Mouse (Mus musculus) ovary, postnatal 36 days (tissue): ENCODE data around the gene Ntan1.
"Not testable (repeated sequence)": the region's sequence is repeated elsewhere in the genome, so short reads cannot be mapped to it uniquely, and the experiment has no call there.

ENCODE experiments used
- DNase-seq: peaks from one replicate; pipeline ENCODE4 v3.0.0; 2022; ENCODE audit warnings: low spot score, mixed read lengths

Ntan1 gene

DNA sequence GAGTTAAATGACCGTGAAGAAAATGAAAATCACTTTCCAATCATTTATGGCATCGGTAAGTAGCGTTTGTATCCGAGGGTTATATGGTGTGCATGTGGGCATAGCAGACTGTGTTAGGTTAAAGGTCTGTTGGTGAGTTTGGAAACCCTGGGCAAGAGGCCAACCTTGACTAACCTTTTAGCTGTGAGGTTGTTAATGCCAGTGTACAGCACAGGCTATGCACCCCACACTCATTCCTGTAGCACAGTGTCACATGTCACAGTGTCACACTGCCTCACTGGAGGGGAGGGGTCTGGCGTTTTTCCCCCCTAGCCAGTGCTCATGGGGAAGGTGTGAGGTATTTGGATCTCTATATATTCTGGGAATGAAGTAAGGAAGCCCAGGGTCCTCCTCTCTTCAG lies 13.0 kb downstream of the Ntan1 start:
- no peak for DNase-seq

DNA sequence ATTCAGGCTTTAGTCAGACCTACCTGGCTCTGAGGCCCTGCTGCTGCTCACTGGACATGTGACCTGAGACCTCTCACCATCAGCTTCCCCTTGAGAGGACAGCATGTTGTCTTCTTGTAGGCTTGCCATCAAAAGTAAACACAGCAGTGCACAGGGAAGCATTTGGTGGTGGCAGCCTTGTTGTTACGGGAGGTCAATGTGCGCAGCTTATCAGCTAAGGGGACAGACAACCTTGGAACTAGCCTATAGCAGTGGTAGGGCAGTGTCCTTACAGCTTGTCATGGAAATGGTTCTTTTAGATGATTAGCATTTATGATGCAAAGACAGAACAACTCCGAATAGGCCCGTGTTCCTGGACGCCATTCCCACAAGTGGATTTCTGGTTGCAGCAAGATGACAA lies 15.7 kb downstream of the Ntan1 start:
- no peak for DNase-seq

DNA sequence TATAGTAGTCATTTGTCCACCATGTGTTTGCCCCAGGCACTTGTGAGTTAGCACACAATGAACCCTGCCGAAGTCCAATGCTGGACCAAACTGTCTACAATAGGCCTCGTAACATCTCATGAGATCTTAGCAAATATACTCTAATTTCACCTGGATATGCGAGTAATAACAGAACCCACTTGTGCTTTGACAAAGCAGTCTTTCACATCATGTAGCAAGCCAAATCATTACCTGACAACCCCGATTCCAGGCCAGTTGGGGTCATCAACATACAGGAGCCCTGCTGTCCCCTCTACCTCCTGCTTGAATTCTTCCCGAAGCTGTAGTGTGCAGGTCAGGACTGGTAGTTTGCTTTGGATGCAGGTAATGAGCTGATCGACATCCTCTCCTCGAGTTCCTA lies 21.4 kb downstream of the Ntan1 start:
- no peak for DNase-seq

DNA sequence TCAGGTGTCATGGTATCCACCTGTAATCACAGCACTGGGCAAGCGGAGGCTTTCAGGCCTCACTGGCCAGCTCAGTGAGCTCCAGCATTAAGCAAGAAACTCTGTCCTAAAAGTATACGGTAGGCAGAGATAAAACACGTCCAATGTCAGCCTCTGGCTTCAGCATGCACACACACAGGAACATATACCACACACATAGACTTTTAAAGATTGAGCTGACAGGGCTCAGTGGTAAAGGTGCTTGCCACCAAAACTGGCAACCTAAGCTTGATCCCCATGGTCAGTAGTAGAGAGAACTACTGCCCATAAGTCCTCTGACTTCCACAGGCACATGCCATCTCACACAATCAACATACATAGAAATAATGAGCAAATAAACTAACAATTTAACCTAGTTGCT lies 22.3 kb downstream of the Ntan1 start:
- no peak for DNase-seq

DNA sequence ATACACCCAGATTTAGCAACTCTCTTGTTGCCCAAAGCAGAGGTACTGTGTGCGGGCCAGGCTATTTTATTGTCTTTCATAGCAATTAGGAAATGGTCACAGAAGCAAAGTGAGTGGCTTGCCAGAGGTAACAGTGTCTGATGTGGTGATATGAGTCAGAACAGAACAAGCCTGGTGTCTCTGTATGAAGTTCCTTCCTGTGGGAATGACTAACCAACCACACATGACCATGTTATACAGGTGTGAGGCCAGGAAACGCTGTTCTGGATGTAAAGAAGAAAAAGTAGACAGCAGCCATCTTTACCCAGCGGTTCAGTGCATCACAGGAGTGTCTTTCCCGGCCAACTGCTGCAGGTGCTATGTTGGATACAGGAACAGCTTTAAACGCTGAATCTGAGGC lies 26.4 kb downstream of the Ntan1 start:
- DNase-seq: no peak

DNA sequence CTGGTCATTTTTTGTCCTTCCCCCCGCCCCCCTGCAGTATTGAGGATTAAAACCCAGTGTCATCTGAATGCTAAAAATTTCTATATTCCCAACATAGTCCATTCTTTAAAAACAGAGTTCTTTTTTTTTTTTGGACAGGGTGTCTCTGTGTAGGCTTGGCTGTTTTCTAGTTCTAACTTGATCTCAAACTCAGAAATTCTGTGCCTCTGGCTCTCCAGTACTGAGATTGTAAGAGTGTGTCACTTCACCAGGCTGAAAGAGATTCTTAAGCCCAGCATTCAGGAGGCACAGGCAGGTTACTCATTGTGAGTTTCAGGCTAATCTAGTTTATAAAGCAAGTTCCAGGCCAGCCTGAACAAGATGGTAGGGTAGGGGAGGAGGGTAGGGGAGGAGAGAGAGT lies 28.0 kb downstream of the Ntan1 start:
- DNase-seq: no peak

DNA sequence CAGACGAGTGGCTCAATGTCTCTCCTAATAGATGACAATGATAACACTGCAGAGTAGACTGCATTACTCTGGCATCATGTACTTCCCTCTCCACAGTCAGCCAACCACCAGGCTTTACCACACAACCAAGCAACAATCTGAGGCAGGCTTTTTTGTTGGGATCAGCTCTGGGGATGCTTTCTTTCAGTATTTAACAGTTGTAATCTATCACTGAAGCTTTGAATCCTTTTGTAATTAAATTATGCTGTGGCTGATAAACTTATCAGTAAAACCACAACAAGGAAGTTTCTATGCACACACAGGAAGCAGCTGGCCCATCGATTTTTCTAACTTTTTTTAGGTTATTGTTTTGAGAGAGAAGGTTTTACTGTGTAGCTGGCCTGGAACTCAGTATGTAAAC lies 29.7 kb downstream of the Ntan1 start:
- no peak for DNase-seq

DNA sequence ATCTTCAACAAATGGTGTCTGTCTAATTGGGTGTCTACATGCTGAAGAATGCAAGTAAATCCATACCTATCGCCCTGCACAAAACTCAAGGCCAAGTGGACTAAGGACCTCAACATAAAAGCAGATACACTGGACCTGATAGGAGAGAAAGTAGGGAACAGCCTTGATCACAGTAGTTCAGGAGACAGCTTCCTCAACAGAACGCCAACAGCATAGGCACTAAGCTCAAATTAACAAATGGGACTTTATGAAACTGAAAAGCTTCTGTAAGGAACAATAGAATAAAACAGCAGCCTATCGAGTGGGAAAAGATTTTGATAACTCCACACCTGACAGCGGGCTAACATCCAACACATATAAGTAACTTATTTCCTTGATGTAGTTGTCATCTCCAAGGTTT lies 32.8 kb downstream of the Ntan1 start:
- DNase-seq: no peak

DNA sequence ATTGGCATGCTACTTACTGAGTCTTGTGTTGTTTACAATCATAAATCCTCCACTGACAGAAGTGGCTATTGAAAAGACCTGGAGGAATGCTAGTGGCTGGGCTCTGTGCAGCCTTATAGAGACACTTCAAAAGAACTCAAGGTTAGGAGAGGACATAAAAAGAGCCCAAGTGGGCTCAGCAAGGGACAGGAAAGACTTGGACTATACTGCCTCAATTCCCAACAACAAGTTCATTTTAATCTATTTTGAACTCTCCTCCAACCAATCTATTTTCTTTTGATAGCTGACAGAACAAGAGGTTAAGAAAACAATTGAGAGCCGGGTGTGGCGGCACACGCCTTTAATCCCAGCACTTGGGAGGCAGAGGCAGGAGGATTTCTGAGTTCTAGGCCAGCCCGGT lies 35.2 kb downstream of the Ntan1 start:
- DNase-seq: no peak

DNA sequence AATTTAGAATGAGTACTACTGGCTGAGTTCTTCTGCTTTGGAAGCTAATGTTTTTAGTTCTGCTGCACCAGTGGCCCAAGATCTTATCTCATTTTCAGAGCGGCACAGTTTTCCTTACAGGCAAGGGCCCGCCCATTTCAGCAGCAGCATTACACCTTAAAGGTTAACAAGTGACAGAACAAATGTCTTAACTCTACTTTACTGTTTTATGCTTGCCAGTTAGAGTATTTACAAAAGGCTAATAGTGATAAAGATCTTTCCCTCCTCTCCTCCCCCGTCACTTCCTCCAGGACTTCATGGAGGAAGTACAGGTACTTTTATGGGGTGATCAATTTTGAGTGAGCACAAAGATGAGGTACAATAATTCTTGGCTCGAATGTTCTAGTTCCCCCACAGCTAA lies 47.4 kb downstream of the Ntan1 start:
- no peak for DNase-seq

DNA sequence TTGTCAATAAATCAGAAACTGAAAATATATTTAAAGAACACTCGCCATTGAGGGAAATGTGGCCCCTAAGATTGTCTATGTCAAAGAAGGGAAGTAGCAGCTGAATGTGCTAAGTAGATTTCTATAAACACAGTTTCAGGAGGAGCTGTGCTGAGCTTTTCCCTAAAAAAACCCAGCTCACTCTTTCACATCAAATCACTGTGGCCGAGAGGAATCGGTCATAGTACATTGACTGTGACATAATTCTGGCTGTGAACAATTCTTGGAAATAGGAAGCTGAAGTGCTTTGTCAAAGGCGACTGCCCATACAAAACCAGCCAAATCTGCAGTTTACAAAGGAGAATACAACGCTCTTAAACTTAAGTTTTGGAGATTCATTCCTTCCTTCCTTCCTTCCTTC lies 48.0 kb downstream of the Ntan1 start:
- DNase-seq: no peak

DNA sequence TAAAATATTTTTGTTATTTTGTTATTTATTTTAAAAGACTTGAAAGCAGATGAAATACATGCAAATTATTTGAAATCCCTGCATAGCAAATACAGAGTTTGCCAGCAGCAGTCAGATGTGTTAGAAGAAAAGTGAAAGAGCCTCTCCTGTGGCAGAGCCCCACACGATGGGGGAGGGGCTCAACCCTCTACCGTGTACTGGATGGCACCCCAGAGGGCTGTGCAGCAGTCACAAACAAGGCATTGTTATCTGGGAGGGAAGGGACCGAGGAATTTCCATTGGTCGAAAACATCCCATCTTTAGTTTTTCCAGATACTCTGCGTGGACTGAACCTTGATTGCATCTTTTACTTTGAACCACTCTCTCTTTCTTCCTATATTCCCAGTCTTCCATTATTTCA lies 48.8 kb downstream of the Ntan1 start:
- not testable (repeated sequence) for DNase-seq

DNA sequence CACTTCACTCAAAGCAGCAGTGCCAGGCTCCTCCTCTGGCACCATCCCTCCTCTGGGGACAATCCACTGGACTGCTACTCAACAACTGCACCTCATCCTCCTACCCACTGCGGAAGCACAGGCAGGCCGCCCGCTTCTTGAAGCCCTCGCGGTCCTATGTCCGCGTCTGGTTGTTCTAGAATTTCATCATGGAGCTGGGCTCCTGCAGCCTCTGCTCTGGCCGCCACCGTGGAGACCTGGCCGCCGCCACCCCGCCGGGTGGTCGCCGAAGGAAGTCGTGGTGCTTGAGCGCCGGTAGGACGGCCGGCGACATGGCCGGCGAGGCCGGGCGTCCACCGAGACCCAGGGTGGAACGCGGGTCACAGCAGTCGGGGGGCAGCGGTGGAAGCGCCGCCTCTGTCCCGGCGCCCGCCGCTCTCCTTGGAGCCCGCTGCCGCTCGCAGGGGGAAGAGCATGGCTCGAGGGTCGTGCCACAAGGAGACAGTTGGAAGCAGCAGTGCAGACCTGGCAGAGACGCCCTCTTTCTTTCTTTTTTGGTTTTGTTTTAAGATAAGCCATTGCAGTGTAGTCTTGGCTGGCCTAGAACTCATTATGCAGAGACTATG lies 49.4 kb downstream of the Ntan1 start:
- no peak for DNase-seq

DNA sequence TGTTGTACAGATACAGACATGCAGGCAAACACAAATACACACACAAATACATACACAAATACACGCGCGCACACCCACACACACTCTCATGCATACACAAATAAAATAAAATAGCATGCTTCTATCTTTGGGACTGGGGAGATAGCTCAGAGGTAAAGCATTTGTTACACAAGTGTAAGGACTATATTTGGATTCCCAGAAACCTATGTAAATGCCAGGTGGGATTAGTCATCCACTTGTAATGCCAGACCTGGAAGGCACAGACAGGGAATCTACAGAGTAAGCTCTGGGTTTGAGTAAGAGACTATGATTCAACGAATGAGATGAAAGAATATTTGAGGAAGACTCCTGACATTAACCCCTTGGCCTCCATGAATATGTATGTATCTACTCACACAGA lies 56.8 kb downstream of the Ntan1 start:
- DNase-seq: no peak

DNA sequence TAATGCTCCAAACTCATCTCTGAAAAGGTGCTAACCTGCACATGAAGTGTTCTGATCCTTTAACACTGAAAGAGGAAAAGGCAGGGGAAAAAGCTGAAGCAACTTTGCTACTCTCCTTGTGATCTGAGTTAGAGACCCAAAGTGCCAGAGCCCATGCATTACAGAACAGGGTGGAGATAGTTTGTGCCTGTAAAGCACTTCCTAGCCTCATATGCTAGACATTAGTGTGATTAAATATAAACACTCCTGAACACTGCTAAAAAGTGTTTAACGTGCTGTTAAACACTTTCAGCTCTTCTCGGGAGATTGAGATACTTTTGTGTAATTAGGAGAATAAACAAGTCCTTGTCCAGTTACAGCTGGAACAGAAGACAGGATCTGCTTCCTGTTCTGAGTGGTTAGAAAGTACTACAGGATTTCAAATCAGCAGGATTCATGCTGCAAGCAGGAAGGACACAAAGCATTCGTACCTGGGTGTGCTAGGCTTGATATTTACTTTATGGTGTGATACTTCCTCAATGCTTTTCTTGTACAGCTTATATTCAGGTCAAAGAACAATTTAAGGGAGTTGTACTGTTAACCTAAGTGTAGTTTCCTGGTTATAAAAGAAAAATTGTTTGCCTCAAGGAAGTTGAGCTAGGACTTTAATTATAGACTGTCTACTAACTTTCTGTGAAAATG lies 64.6 kb downstream of the Ntan1 start:
- no peak for DNase-seq
